Mouse (Mus musculus) spleen, adult 2 months (tissue): ENCODE measurements at regions not wholly inside any gene's neighbourhood (a gene's known extent, or its start where the extent isn't known, plus 50 kb on each side); places are given as distances from the start of the nearest gene placed in this dataset.

Source experiments
- DNase-seq, 2 experiments: peaks; one replicate each; pipeline versions ENCODE4 v3.0.0 to v3.0.0-alpha.2; 2012 to 2021; ENCODE audit warnings: low spot score in 2 of 2, low read depth in 1 of 2
- H3K27ac ChIP-seq: fragments of 200-500 bp; 2 replicates; pipeline ENCODE4 v1.5.1; 2012; ENCODE audit warnings: low read length, inconsistent platforms; ENCODE audit not compliant: insufficient read depth
- H3K27me3 ChIP-seq: fragments of 200-500 bp; 2 replicates; pipeline ENCODE4 v1.6.1; 2012; ENCODE audit warnings: mild to moderate bottlenecking, moderate library complexity, low read length, inconsistent platforms; ENCODE audit not compliant: control insufficient read depth, insufficient read depth
- H3K36me3 ChIP-seq: fragments of 200-500 bp; 2 replicates; pipeline ENCODE4 v1.6.1; 2012; ENCODE audit warnings: mild to moderate bottlenecking, low read length, inconsistent platforms; ENCODE audit not compliant: control insufficient read depth, insufficient read depth
- H3K4me1 ChIP-seq: fragments of 200-500 bp; 2 replicates; pipeline ENCODE4 v1.6.1; 2011; ENCODE audit warnings: inconsistent platforms; ENCODE audit not compliant: control insufficient read depth, insufficient read depth, insufficient read length
- H3K4me3 ChIP-seq: fragments of 200-500 bp; 2 replicates; pipeline ENCODE4 v1.5.1; 2011; ENCODE audit warnings: mild to moderate bottlenecking, inconsistent platforms; ENCODE audit not compliant: insufficient read depth, insufficient read length; ENCODE audit errors: extremely low read depth
- CTCF ChIP-seq: fragments of 200-500 bp; IDR thresholded peaks from 2 replicates; pipeline ENCODE4 v1.5.1; 2011; ENCODE audit warnings: mild to moderate bottlenecking, inconsistent platforms; ENCODE audit not compliant: insufficient read depth, insufficient read length, insufficient replicate concordance; ENCODE audit errors: extremely low read depth
- POLR2A ChIP-seq: fragments of 200-500 bp; IDR thresholded peaks from 2 replicates; pipeline ENCODE4 v1.6.1; 2011; ENCODE audit warnings: low read depth, low read length, inconsistent platforms
- WGBS: fragments of 180-500 bp; shearing (Covaris S2); methylation state at CpG from one replicate; pipeline ENCODE4 v1.1.7; 2018; 5-methylcytosine and 5-hydroxymethylcytosine counted together

GRCm38 (mm10) chr11:114296816-114297334 lies 230.0 kb upstream of the Sdk2 start:
- Histone ChIP-seq H3K4me3 (no peak overlapping the region), H3K27me3 (no peaks in the 10 kb centered on the region; the same call in 1 of the 2 replicates), H3K36me3 (no peaks in the 10 kb centered on the region), H3K27ac (no peak overlapping the region), H3K4me1 (no peaks in the 10 kb centered on the region)
- TF ChIP-seq CTCF (no peak), POLR2A (no peak)
- no peak for DNase-seq
- 29% methylated on average over 10 of the region's 10 CpGs for WGBS

DNA sequence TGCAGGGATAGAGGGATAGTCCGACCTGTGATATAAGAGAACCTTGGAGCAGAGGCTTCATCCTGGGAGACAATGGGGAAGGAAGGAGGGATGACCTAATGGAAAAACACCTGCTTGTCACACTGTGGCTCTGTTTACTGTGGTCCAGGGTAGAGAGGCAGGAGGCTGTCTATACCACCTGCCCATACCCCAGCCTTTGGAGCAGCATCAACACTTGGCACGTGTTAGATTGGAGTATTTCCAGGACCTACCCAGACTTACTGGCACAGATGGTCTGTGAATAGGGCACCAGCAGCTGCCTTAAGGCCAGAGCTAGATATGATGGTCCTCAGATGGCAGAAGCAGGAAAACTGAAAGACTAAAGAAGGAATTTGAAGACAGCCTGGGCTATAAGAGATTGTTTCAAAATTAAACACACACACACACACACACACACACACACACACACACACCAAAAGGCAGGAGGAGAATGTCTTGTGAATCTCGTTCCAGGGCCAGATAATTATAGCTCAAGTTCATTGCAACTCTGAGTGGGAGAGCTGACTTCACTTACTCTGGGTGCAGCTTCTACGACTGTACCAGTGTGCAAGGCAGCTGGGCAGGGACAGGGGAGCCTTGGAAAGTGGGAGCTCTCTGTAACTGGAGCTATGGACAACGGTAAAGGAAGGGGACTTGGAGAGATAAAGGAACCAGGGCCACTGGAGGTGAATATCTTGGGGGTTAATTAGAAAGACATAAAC lies 227.8 kb upstream of the Sdk2 start:
- Histone ChIP-seq H3K27ac (no peak overlapping the region), H3K4me1 (no peaks in the 10 kb centered on the region), H3K4me3 (no peak overlapping the region), H3K27me3 (no peaks in the 10 kb centered on the region; the same call in 1 of the 2 replicates), H3K36me3 (no peaks in the 10 kb centered on the region)
- WGBS: 64% methylated on average over 5 of the region's 5 CpGs
- TF ChIP-seq CTCF (no peak), POLR2A (no peak)
- no peak for DNase-seq

- Histone ChIP-seq H3K27ac (no peak overlapping the region), H3K27me3 (no peaks in the 10 kb centered on the region; the same call in 1 of the 2 replicates), H3K36me3 (no peaks in the 10 kb centered on the region), H3K4me3 (no peak overlapping the region), H3K4me1 (no peaks in the 10 kb centered on the region; the same call in 1 of the 2 replicates)
- no peak for TF ChIP-seq CTCF
- no peak for TF ChIP-seq POLR2A
- 84% methylated on average over 5 of the region's 5 CpGs for WGBS
- no peak for DNase-seq
Measured at GRCm38 (mm10) chr11:114291258-114291657, 224.4 kb upstream of the Sdk2 start.

DNA sequence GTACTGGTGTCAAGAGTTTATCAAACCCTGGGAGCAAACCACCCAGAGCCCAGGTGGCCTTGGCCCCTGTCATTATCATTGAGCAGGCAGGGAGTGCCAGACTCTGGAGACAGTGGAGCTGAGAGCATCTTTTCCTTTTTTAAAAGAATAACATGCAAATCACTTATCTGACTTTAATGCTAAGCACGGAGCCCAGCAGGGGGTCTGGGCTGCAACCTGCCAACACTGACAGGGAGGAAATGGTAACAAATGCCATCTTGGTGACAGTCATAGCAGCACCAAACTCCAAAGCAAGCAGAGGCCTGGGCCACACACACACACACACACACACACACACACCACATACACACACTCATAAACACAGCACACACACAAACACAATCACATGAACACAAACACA lies 223.1 kb upstream of the Sdk2 start:
- no peak for TF ChIP-seq POLR2A
- TF ChIP-seq CTCF: no peak
- no peak for DNase-seq
- WGBS: 95% methylated on average over 1 of the region's 1 CpGs
- H3K27me3 ChIP-seq: no peaks in the 10 kb centered on the region
- H3K4me1 ChIP-seq: no peaks in the 10 kb centered on the region; the same call in 1 of the 2 replicates
- H3K27ac ChIP-seq: no peak overlapping the region
- H3K4me3 ChIP-seq: no peak overlapping the region
- H3K36me3 ChIP-seq: no peaks in the 10 kb centered on the region

DNA sequence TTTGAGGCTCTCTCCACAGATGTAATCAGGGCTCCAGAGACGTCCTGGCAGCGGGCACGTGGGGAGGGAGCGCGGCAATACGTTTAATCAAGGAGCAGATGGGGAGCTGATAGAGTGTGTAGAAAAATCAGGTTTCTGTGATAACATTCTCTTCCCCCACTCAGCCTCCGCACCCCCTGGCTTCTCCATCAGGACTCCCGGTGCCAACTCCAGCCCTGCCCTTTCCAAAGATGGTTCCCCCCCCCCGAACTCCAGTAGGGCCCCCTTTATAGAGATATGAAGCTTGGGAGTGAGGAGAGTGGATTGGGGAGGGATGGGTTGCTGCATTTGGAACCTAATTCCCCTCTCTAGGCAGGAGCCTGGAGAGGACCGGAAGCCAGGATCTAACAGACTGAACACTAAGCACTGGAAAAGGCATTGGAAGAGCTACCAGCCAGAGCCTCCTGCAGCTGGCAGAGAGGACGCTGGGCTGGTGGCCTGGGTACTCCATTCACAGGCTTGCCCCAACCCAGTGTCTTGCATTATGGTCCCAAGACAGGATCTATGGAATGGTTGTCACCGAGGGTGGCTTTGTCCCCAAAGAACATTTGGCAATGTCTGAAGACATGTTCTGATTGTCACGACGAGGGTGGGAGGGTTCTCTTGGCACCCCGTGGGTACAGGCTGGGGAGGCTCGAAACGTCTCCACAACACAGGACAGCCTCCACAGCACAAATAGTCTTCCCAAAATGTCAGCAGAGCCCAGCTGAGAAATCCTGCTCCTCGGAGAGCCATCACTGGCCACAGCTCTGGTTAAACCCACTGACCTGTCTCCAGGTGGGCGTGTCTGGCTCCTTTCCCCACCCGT lies 218.2 kb upstream of the Sdk2 start:
- Histone ChIP-seq H3K27ac (no peak overlapping the region), H3K27me3 (no peaks in the 10 kb centered on the region), H3K4me1 (no peaks in the 10 kb centered on the region; the same call in 1 of the 2 replicates), H3K36me3 (no peaks in the 10 kb centered on the region), H3K4me3 (no peak overlapping the region)
- TF ChIP-seq POLR2A (no peak), CTCF (no peak)
- WGBS: 87% methylated on average over 20 of the region's 20 CpGs
- DNase-seq: no peak

GRCm38 (mm10) chr11:114283208-114283607 lies 216.4 kb upstream of the Sdk2 start:
- H3K4me1 ChIP-seq: no peaks in the 10 kb centered on the region; the same call in 1 of the 2 replicates
- TF ChIP-seq POLR2A: no peak
- TF ChIP-seq CTCF: peak; percentile 40; the same call in 1 of the 2 replicates
- no peak overlapping the region for H3K27ac ChIP-seq
- no peaks in the 10 kb centered on the region for H3K36me3 ChIP-seq
- H3K4me3 ChIP-seq: no peak overlapping the region
- whole genome bisulfite sequencing: 43% methylated on average over 5 of the region's 5 CpGs
- peak; percentile 17 to 24 for DNase-seq
- H3K27me3 ChIP-seq: no peaks in the 10 kb centered on the region
